Mouse (Mus musculus) erythroblast, adult 5-6 weeks (primary cell): ENCODE results near the gene Med12l. TPM values are rescaled to one million over a fixed set of nuclear protein-coding genes. Genes with fewer than 3 reads are reported as not detected.

ENCODE experiments used
- ATAC-seq: replicated peaks from 2 replicates; pipeline ENCODE4 v1.8.0; 2016; ENCODE audit warnings: moderate number of reproducible peaks, mild to moderate bottlenecking, moderate TSS enrichment, inconsistent platforms; ENCODE audit not compliant: poor library complexity, low FRiP score, severe bottlenecking
- total RNA-seq, 2 experiments: library from RNA; stranded (forward) in 1 of 2; stranded (reverse) in 1 of 2; fragments of 150-400 nt in 1 of 2; fragments of 200-764, 138-1000 nt in 1 of 2; gene quantifications; 2 replicates each; pipeline versions ENCODE4 v1.2.3 to v1.2.4; 2015 to 2017; ENCODE audit warnings: low replicate concordance in 2 of 2

Gene Med12l
- total RNA-seq, 2 experiments from 2014 or later, result 0.34 to 0.38 TPM

DNA sequence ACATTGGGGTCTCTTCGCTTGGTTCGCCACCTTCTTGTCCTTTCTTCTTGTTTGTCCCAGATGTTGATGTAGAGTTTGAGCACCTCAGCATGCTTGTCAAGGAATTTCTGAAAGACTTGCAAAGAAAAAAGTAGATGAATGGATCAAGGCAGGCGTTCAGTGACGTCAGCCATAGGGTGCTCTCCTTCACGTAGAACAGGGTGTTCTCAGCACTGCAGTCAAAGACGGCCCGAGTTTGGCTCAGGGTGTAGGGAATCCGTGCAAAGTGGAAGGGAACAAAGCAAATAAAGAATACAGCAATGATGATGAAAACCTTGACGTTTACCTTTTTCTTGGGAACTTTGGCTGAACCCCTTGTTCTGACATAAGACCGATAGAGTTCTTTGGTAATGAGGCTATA is 211.6 kb downstream of the Med12l start:
- no peak for ATAC-seq

DNA sequence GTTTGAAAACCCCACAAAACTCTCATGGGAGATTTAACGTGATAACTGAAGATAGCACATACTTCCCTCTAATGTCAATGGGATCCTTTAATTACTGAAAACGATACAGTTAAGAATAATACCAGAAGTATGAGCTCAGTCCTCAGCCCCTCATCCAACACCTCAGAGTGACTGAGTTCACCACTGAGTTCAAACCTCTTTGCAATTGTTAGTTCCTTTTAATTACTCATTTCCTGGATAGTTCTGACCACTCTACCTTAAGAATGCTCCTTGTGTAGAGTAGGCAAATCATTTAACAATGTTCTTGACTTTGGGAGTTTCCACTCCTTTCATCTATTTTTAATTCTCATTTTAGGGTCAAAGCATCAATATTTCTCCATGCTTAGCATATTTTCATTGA is 213.7 kb downstream of the Med12l start:
- no peak for ATAC-seq

- ATAC-seq, result no peak
These were observed 216.7 kb downstream of the Med12l start for GRCm38 (mm10) chr3:59222303-59222702.

DNA sequence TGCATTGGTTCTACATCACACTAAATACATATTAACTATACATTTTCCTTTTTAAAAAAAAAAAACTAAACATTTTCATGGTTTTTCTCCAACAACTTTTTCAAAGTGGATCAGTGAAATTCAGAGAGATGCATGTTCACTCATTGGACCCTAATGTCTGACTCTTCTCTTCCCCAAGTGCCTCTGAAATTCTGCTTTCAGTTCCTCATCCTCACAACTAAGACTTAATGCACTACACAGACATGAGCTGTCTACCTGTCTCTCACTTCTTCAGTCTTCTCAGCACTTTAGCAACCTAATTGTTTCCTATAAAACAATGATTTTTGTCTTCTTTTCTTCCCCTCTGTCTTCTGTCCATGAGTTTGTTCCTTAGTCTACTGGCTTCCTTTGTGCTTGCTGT is 219.8 kb downstream of the Med12l start:
- ATAC-seq, result no peak

DNA sequence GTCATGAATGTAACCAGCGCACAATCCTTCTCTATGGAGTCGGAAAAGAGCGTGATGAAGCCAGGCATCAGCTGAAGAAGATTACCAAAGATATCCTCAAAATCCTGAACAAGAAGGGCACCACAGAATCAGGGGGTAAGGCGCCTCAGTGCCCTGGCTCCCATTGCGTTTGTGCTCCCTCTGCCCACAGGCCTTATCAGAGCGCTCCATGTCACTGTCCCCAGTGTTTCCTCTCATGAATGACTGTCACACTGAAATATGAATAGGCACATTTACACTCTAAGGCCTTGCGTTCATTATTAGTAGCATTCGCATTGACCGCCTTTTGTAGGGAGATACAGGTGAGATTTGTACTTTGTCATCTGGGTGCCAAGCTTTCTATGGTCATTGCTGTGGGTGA is 222.1 kb downstream of the Med12l start:
- ATAC-seq, result no peak

DNA sequence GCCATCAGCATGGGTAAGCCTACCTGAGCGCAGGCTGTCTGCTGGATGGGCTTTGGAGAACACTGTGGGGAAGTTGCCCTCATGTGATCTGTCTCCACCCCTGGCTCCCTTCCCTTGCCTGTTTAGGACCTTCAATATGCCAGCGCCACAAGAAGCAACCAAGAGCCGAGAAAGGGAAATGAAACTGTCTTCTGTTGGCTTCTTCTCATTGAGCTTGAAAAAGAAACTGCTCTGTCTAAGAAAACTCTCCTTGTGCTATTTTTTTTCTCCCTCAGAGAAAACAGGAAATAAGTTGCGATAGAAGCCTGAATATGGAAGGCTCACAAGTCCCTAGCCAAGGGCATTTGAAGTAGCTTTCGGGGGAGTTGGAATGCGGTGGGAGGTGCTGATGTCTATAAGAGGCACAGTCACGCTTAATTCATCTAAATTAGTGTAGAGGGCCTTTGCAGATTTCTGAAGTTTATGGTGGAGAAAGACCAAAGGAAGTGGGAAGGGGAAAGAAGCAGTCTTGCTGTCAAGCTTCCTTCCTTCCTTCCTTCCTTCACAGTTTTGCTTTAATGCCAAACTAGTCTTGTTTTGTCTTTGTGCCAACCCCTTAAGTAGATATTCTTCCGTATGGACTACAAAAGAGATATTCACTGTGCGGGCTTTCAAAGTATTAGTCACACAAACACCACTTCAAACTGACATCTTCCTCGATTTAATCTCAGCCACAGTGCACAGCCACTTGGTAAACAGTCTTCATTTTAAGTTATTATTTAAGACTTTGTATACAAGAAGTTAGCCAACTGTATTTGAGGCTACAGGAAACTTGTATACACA is 223.3 kb downstream of the Med12l start:
- no peak for ATAC-seq

DNA sequence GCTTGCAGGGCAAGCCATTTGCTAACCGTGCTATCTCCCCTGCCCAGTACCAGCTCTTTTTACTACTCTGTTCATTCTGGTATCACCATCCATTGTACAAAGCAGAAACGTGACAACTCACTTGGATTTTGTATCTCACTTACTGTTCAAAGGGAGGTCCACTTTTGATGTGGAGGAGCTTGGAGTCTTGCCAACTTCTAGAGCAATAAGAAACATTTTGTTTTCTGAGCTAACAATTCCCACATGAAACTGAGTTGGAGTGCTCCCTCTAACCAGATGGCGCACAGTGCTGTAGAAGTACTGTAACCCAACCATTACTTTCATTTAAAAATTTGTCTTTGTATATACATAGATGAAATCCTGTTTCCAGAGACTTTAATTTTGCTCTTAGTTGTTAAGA is 225.3 kb downstream of the Med12l start:
- no peak for ATAC-seq

DNA sequence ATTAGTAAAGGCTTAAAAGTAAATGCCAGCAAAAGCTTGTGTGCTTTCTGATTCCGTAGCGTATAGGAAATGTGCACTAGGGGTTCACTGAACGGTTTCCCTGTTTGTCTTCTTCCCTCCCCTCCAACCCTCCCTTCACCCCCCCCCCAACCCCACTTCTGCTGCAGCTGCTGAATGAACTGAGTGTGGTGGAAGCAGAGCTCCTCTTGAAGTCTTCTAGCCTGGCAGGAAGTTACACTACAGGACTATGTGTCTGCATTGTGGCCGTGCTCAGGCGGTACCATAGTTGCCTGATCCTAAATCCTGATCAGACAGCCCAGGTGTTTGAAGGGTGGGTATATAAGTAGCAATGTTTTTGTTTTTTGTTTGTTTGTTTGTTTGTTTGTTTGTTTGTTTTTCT is 229.3 kb downstream of the Med12l start:
- ATAC-seq, result no peak

GRCm38 (mm10) chr3:59243384-59243783 is 237.8 kb downstream of the Med12l start:
- ATAC-seq, result no peak

GRCm38 (mm10) chr3:59248031-59248430 is 242.4 kb downstream of the Med12l start:
- ATAC-seq, result no peak

GRCm38 (mm10) chr3:59250454-59250853 is 244.8 kb downstream of the Med12l start:
- ATAC-seq, result no peak

- no peak for ATAC-seq
These were observed 252.4 kb downstream of the Med12l start for GRCm38 (mm10) chr3:59257740-59258664.

DNA sequence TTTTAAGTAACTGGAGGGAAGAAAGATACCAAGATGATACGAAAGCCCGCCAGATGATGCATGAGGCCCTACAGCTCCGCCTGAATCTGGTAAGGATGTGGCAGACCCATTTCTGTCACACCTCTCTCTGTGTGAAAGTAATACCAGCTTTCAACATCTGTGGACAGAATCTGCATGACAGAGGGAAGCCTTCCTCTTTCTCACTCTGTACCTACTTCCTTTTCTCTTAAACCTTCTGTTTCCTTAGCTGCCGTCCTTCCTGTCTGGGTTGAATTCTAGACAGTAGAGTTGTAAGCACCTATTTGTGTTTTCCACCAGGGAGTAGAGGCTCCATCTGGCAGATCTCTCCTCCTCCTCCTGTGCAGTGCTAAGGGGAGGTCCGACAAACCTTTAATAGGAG is 255.1 kb downstream of the Med12l start:
- ATAC-seq, result no peak

GRCm38 (mm10) chr3:59261709-59262472 is 256.3 kb downstream of the Med12l start:
- no peak for ATAC-seq

GRCm38 (mm10) chr3:59262704-59263103 is 257.1 kb downstream of the Med12l start, which contains the start of gene P2ry12:
Gene P2ry12, minus strand, starts transcription at chr3:59262871.
- no peak for ATAC-seq

GRCm38 (mm10) chr3:59263417-59263816 is 257.8 kb downstream of the Med12l start:
- ATAC-seq, result no peak

DNA sequence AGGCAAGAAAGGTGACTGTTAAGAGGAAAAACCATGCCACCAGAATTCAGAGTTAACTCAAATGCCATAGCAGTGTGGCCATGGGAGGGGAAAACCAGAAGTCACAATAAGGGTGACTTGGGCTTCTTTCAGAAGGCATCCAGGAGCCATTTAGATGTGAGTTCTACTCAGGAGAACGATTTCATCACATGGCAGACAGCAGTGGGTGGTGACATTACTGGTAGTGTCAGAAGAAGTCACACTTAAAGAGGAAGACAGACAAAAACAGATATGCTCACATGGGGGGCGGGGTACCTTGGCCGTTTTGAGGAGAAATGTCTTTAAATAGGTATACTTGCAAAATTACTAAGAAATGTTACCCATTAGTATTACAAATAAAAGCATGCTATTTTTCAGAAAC is 258.4 kb downstream of the Med12l start:
- no peak for ATAC-seq

- no peak for ATAC-seq
These were observed 265.2 kb downstream of the Med12l start for GRCm38 (mm10) chr3:59270811-59271210.

- ATAC-seq, result no peak
These were observed 272.1 kb downstream of the Med12l start for GRCm38 (mm10) chr3:59277502-59278253.

DNA sequence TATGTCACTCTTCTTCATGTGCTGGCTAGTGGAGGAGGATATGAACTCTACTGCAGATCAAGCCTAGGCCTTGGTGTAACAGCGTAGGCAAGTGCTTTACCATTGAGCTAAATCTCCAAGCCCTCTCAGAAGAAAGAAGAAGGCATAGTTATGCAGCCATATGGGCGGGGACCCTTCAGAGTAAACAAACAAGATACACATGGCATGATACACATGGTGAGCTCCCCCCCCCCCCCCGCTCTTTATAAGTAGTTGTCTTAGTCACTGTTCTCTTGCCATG is 272.6 kb downstream of the Med12l start:
- ATAC-seq, result no peak
